Mouse (Mus musculus): ENCODE results near the gene Slc25a30. TPM values are rescaled to one million over a fixed set of nuclear protein-coding genes. Genes with fewer than 3 reads are reported as not detected.

Slc25a30 gene
- polyA plus RNA-seq, 1 experiment from 2014 or later, result 9.6 TPM

GRCm38 (mm10) chr14:75747960-75748359 lies 38.9 kb downstream of the Slc25a30 start:
- no peaks in the 10 kb centered on the region for H3K27me3 ChIP-seq (ENCODE audit: control insufficient read depth, insufficient read depth, low read length)
- H3K4me3 ChIP-seq (ENCODE audit: low read length), result no peak overlapping the region
- WGBS, result 89% methylated on average over 2 of the region's 2 CpGs
- peaks cover 9% of the 10 kb centered on the region for H3K4me1 ChIP-seq (ENCODE audit: control insufficient read depth, insufficient read depth, low read length)
- no peak overlapping the region for H3K4me2 ChIP-seq (replicated peaks; ENCODE audit: low read depth, low read length)
- no peak overlapping the region for H3K27ac ChIP-seq (ENCODE audit: low read depth, low read length)
- H3K9ac ChIP-seq (ENCODE audit: low read depth, low read length), result no peak overlapping the region
- peaks cover 17% of the 10 kb centered on the region for H3K36me3 ChIP-seq (ENCODE audit: control insufficient read depth, insufficient read depth, low read length)
- no peaks in the 10 kb centered on the region for H3K9me3 ChIP-seq (ENCODE audit: control insufficient read depth, low read length)
- ATAC-seq (ENCODE audit: low FRiP score, low TSS enrichment), result no peak

- WGBS, result 84% methylated on average over 3 of the region's 3 CpGs
- H3K4me3 ChIP-seq (ENCODE audit: low read length), result no peak overlapping the region
- peaks cover 67% of the 10 kb centered on the region for H3K36me3 ChIP-seq (ENCODE audit: control insufficient read depth, insufficient read depth, low read length)
- H3K27ac ChIP-seq (ENCODE audit: low read depth, low read length), result no peak overlapping the region
- H3K4me2 ChIP-seq (replicated peaks; ENCODE audit: low read depth, low read length), result no peak overlapping the region
- ATAC-seq (ENCODE audit: low FRiP score, low TSS enrichment), result no peak
- no peak overlapping the region for H3K9ac ChIP-seq (ENCODE audit: low read depth, low read length)
- no peaks in the 10 kb centered on the region for H3K27me3 ChIP-seq (ENCODE audit: control insufficient read depth, insufficient read depth, low read length)
- no peaks in the 10 kb centered on the region for H3K4me1 ChIP-seq (ENCODE audit: control insufficient read depth, insufficient read depth, low read length)
- no peaks in the 10 kb centered on the region for H3K9me3 ChIP-seq (ENCODE audit: control insufficient read depth, low read length)
Observed at GRCm38 (mm10) chr14:75741904-75742303, 44.9 kb downstream of the Slc25a30 start.

GRCm38 (mm10) chr14:75735597-75735996 lies 51.2 kb downstream of the Slc25a30 start:
- ATAC-seq (ENCODE audit: low FRiP score, low TSS enrichment), result no peak
- 93% methylated on average over 3 of the region's 3 CpGs for WGBS
- H3K4me1 ChIP-seq (ENCODE audit: control insufficient read depth, insufficient read depth, low read length), result no peaks in the 10 kb centered on the region
- H3K36me3 ChIP-seq (ENCODE audit: control insufficient read depth, insufficient read depth, low read length), result peaks cover 84% of the 10 kb centered on the region
- no peak overlapping the region for H3K9ac ChIP-seq (ENCODE audit: low read depth, low read length)
- no peak overlapping the region for H3K4me3 ChIP-seq (ENCODE audit: low read length)
- H3K27me3 ChIP-seq (ENCODE audit: control insufficient read depth, insufficient read depth, low read length), result no peaks in the 10 kb centered on the region
- no peaks in the 10 kb centered on the region for H3K9me3 ChIP-seq (ENCODE audit: control insufficient read depth, low read length)
- H3K4me2 ChIP-seq (replicated peaks; ENCODE audit: low read depth, low read length), result no peak overlapping the region
- no peak overlapping the region for H3K27ac ChIP-seq (ENCODE audit: low read depth, low read length)

GRCm38 (mm10) chr14:75732631-75733030 lies 54.2 kb downstream of the Slc25a30 start:
- WGBS, result 91% methylated on average over 7 of the region's 7 CpGs
- H3K4me3 ChIP-seq (ENCODE audit: low read length), result no peak overlapping the region
- no peak overlapping the region for H3K4me2 ChIP-seq (replicated peaks; ENCODE audit: low read depth, low read length)
- no peaks in the 10 kb centered on the region for H3K4me1 ChIP-seq (ENCODE audit: control insufficient read depth, insufficient read depth, low read length)
- H3K9me3 ChIP-seq (ENCODE audit: control insufficient read depth, low read length), result no peaks in the 10 kb centered on the region
- no peak overlapping the region for H3K27ac ChIP-seq (ENCODE audit: low read depth, low read length)
- no peak for ATAC-seq (ENCODE audit: low FRiP score, low TSS enrichment)
- no peaks in the 10 kb centered on the region for H3K27me3 ChIP-seq (ENCODE audit: control insufficient read depth, insufficient read depth, low read length)
- H3K36me3 ChIP-seq (ENCODE audit: control insufficient read depth, insufficient read depth, low read length), result peaks cover 88% of the 10 kb centered on the region
- H3K9ac ChIP-seq (ENCODE audit: low read depth, low read length), result no peak overlapping the region

GRCm38 (mm10) chr14:75731361-75731760 lies 55.5 kb downstream of the Slc25a30 start:
- H3K4me1 ChIP-seq (ENCODE audit: control insufficient read depth, insufficient read depth, low read length), result no peaks in the 10 kb centered on the region
- peaks cover 82% of the 10 kb centered on the region for H3K36me3 ChIP-seq (ENCODE audit: control insufficient read depth, insufficient read depth, low read length)
- no peak overlapping the region for H3K9ac ChIP-seq (ENCODE audit: low read depth, low read length)
- no peak overlapping the region for H3K4me2 ChIP-seq (replicated peaks; ENCODE audit: low read depth, low read length)
- 85% methylated on average over 2 of the region's 2 CpGs for WGBS
- no peaks in the 10 kb centered on the region for H3K27me3 ChIP-seq (ENCODE audit: control insufficient read depth, insufficient read depth, low read length)
- no peak overlapping the region for H3K4me3 ChIP-seq (ENCODE audit: low read length)
- no peaks in the 10 kb centered on the region for H3K9me3 ChIP-seq (ENCODE audit: control insufficient read depth, low read length)
- no peak overlapping the region for H3K27ac ChIP-seq (ENCODE audit: low read depth, low read length)
- no peak for ATAC-seq (ENCODE audit: low FRiP score, low TSS enrichment)

GRCm38 (mm10) chr14:75728111-75728510 lies 58.7 kb downstream of the Slc25a30 start:
- ATAC-seq (ENCODE audit: low FRiP score, low TSS enrichment), result no peak
- Histone ChIP-seq H3K9ac (ENCODE audit: low read depth, low read length) (no peak overlapping the region), H3K36me3 (ENCODE audit: control insufficient read depth, insufficient read depth, low read length) (peaks cover 75% of the 10 kb centered on the region), H3K4me2 (replicated peaks; ENCODE audit: low read depth, low read length) (no peak overlapping the region), H3K4me1 (ENCODE audit: control insufficient read depth, insufficient read depth, low read length) (no peaks in the 10 kb centered on the region), H3K27me3 (ENCODE audit: control insufficient read depth, insufficient read depth, low read length) (no peaks in the 10 kb centered on the region), H3K4me3 (ENCODE audit: low read length) (no peak overlapping the region), H3K27ac (ENCODE audit: low read depth, low read length) (no peak overlapping the region), H3K9me3 (ENCODE audit: control insufficient read depth, low read length) (no peaks in the 10 kb centered on the region)
- WGBS, result 94% methylated on average over 5 of the region's 5 CpGs

GRCm38 (mm10) chr14:75727046-75727445 lies 59.8 kb downstream of the Slc25a30 start:
- no peaks in the 10 kb centered on the region for H3K27me3 ChIP-seq (ENCODE audit: control insufficient read depth, insufficient read depth, low read length)
- H3K9me3 ChIP-seq (ENCODE audit: control insufficient read depth, low read length), result no peaks in the 10 kb centered on the region
- no peak overlapping the region for H3K9ac ChIP-seq (ENCODE audit: low read depth, low read length)
- peak; percentile 81 for ATAC-seq (ENCODE audit: low FRiP score, low TSS enrichment)
- H3K27ac ChIP-seq (ENCODE audit: low read depth, low read length), result no peak overlapping the region
- WGBS, result 56% methylated on average over 4 of the region's 4 CpGs
- peaks cover 70% of the 10 kb centered on the region for H3K36me3 ChIP-seq (ENCODE audit: control insufficient read depth, insufficient read depth, low read length)
- no peak overlapping the region for H3K4me3 ChIP-seq (ENCODE audit: low read length)
- H3K4me2 ChIP-seq (replicated peaks; ENCODE audit: low read depth, low read length), result no peak overlapping the region
- H3K4me1 ChIP-seq (ENCODE audit: control insufficient read depth, insufficient read depth, low read length), result no peaks in the 10 kb centered on the region

- H3K36me3 ChIP-seq (ENCODE audit: control insufficient read depth, insufficient read depth, low read length), result peaks cover 63% of the 10 kb centered on the region
- no peaks in the 10 kb centered on the region for H3K9me3 ChIP-seq (ENCODE audit: control insufficient read depth, low read length)
- no peaks in the 10 kb centered on the region for H3K27me3 ChIP-seq (ENCODE audit: control insufficient read depth, insufficient read depth, low read length)
- no peak overlapping the region for H3K4me2 ChIP-seq (replicated peaks; ENCODE audit: low read depth, low read length)
- ATAC-seq (ENCODE audit: low FRiP score, low TSS enrichment), result no peak
- H3K9ac ChIP-seq (ENCODE audit: low read depth, low read length), result no peak overlapping the region
- no peak overlapping the region for H3K4me3 ChIP-seq (ENCODE audit: low read length)
- H3K4me1 ChIP-seq (ENCODE audit: control insufficient read depth, insufficient read depth, low read length), result no peaks in the 10 kb centered on the region
- WGBS, result 95% methylated on average over 2 of the region's 2 CpGs
- H3K27ac ChIP-seq (ENCODE audit: low read depth, low read length), result no peak overlapping the region
Observed at GRCm38 (mm10) chr14:75722816-75723215, 64.0 kb downstream of the Slc25a30 start.

GRCm38 (mm10) chr14:75721977-75722563 lies 64.8 kb downstream of the Slc25a30 start:
- Histone ChIP-seq H3K36me3 (ENCODE audit: control insufficient read depth, insufficient read depth, low read length) (peaks cover 64% of the 10 kb centered on the region), H3K4me1 (ENCODE audit: control insufficient read depth, insufficient read depth, low read length) (no peaks in the 10 kb centered on the region), H3K9ac (ENCODE audit: low read depth, low read length) (no peak overlapping the region), H3K27ac (ENCODE audit: low read depth, low read length) (no peak overlapping the region), H3K4me2 (replicated peaks; ENCODE audit: low read depth, low read length) (no peak overlapping the region), H3K9me3 (ENCODE audit: control insufficient read depth, low read length) (no peaks in the 10 kb centered on the region), H3K27me3 (ENCODE audit: control insufficient read depth, insufficient read depth, low read length) (no peaks in the 10 kb centered on the region), H3K4me3 (ENCODE audit: low read length) (no peak overlapping the region)
- peak; percentile 57; the same call in 1 of the 2 replicates for ATAC-seq (ENCODE audit: low FRiP score, low TSS enrichment)
- WGBS, result 58% methylated on average over 12 of the region's 12 CpGs
